Mouse (Mus musculus): ENCODE measurements around the gene Hexim2.

The Hexim2 gene

DNA sequence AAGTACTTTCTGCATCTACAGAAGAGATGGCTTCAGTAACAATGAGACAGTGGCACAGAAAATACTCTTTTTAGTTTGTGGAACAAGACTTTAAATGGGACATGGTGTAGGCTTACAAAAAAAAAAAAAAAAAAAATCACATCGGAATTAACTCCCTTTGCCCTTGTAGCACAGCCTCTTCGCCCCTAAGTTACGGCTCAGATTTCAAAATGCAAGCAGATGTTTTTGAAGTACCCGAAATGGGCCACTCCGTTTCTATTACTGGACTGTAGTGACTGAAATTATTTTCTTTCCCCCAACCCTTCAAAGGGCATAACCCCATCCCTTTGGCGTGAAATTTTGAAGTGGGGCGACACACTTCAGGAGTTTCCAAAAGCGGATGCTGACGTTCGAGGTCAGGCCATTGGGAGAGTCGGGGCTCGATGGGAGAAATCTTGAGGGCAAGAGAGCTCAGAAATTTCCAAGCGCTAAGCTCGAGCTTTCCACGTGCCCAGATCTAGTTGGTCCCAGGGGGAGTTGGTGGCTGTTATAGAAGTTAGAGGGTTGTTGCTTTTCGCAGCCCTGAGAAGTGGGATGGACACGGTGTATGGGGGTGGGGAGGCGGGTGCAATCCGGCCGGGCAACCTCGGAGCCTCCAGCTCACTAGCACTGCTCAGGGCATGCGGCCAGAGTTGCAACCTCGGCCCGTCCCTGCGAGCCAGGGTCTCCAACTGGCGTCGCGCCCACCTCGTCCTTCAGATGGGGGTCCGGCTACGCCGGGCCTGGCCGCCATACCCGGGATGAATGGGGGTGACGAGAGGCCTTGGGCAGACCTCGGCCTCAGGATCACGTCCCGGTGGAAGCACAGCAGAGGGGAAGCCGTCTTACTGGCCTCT is at the start of gene Hexim2:
Gene Hexim2, plus strand, starts transcription at position 729 of the 875 bp plus-strand sequence.
- DNase-seq (ENCODE audit: extremely low spot score, low read depth, low spot score), result no peak

DNA sequence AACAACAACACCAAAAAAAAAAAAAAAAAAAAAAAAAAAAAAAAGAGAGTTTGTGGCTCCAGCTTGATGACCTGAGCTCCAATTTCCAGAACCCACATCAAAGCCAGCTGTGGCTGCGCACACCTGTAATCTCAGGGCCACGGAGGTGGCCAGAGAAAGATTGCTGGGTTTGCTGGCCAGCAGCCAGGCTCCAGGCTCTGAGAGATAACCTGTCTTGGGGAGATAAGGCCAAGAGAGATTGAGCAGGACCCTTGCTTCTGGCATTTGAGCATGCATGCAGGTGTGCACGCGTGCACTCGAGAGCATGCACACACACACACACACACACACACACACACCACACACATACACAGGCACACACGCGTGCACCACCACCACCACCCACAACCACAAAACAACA is 38.9 kb upstream of the Hexim2 start:
- no peak for DNase-seq (ENCODE audit: extremely low spot score, low read depth, low spot score)

DNA sequence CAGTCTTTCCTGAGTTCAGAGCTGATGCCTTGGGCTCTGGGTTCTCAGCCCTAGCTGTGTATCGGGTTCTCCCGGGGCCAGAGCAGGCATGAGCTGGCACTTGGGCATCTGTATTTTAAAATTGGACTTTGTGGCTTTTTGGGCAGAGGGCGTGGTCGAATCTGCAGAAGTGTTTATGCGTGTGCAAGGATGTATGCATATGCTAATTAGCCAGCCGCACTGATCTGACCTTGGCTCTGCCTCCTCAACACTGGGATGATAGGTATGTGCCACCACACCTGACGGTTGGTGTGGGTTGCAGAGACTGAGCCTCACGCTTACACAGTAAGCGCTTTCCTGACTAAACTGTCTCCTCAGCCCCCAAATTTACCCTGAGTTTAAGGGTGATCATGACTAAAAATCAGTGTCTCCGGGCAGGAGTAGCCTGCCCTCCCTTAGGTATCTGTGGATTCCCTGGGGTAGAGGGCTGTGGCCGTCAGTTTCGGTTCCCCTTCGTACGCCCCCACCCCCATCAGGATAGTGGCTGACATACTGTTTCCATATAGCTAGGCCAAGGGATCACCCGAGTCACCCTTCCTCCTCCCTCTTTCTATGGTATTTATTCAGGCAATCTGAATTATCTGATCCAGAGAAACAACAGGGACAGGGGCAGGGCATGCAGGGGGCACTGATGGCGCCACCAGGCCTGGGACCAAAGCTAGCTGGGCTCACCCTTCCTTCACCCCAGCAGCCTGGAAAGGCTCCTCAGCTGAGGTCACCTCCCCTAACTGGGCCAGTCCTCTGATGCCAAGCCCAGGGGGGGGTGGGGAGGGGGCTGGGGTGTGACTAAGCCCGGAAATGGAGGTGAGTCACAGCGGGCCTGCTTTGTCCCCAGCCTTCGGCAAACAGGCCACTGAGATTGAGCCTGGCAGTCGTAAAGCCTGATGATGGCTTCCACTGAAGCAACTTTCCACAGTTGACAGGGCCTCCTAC is 38.1 kb upstream of the Hexim2 start:
- no peak for DNase-seq (ENCODE audit: extremely low spot score, low read depth, low spot score)

DNA sequence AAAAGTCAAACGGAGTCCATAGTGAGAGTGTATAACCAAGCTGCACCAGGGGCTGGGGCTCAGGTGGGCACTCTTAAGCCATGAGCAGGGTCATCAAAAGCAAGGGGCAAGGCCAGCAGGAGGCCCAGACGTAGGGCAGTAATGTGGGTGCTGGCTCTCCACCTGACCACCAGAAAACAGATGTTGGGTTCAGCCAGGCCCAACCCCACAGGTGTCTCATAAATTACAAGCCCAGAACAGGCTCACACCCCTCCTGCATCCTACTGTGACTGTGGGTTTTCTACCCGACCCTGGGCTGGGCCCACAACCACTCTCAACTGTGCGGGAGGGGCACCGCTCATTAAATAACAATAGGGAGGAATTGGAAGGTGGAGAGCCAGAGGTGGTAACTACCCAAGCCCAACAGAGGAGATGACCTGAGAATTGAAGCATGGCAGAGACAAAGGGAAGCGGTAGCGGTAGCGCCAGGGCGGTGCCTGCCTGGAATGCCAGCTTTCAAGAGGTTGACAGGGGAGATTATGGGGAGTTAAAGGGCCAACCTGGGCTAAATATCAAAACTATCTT is 37.0 kb upstream of the Hexim2 start:
- no peak for DNase-seq (ENCODE audit: extremely low spot score, low read depth, low spot score)

DNA sequence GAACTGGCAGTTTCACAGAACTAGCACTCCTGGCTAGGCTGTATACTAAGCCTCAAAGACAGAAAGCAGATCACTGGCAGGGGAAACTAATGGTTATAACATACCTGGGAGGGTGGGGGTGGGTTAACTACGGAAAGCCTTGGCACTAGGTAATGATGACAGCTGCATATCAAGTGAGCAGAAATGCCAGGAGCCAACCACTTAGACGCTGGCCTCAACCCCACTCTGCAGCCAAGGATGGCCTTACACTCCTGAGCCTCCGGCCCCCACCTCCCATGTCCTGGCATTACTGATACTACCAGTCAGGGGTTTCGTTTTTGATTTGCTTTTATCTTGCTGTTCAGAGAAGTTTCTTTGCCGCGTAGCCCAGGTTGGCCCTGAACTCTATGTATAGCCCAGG is 36.4 kb upstream of the Hexim2 start:
- no peak for DNase-seq (ENCODE audit: extremely low spot score, low read depth, low spot score)

DNA sequence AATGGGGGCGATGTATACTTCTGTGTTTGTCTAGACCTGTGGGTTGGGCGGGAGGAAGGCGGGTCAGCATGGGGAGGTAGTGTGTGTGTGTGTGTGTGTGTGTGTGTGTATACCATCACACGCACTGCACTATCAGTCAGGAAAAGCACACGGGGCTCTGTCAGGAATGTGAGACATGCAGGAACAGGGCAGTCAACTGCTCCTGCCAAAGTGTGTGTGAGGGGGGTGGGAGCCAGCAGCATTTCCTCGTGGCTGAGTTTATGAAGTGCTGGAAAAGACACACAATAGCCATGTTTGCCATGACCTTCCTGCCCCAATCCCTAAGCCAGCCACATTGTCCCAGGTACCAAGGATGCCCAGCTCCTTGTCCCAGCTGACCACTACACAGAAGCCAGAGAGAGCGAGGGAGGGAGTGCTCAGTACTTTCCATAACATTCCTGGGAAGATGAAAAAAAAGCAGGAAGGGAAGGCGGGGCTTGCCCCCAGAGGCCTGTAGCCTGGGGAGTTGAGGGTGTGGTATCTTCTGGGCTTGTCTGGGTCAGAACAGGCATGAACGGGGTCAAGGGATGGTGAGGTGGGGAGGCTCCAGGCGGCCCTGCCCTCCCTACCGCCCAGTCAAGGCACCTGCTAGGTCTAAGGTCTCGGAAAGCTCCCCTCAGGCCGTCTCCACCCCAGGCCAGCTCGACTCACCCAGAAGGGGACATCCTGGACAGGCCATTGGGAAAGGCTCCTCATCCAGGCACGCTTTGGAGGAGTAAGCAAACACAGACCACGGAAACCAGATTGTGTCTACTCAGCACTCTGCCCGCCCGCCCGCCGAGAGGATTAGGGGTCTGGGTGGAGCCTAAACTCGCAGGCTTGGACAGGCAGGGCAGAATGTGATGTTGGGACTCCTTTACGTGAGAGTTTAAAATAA is 35.0 kb upstream of the Hexim2 start:
- DNase-seq (ENCODE audit: extremely low spot score, low read depth, low spot score), result no peak

DNA sequence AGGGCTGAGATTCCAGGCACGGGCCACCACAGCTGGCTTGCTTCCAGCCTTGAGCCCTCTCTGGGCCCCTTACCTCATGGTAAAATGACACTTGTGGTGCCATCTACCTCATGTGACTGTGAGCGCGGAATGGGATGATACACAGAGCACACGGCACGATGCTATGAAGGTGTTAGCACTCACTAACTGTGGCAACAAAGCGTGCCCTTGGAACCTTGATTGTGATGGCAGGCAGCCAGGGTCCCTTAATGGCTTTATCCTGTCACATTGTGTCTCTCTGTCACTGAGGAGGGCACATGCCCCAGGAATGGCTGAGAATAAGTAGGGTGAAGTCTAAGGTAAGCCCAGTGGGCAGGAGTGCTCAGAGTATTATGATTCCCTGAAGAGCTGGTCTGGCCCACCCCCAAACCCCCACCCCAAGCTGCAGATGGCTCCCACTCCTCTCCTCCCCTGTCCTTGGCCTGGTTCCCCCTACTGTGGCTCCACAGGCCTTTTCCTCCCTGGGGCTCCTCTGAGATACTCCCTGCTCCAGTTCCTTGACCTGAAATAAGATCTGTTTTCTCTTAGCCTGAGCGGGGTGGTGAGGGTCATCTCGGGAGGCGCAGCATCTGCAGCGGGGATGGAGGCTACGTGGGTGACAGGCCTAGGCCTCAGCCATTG is 33.6 kb upstream of the Hexim2 start:
- no peak for DNase-seq (ENCODE audit: extremely low spot score, low read depth, low spot score)

DNA sequence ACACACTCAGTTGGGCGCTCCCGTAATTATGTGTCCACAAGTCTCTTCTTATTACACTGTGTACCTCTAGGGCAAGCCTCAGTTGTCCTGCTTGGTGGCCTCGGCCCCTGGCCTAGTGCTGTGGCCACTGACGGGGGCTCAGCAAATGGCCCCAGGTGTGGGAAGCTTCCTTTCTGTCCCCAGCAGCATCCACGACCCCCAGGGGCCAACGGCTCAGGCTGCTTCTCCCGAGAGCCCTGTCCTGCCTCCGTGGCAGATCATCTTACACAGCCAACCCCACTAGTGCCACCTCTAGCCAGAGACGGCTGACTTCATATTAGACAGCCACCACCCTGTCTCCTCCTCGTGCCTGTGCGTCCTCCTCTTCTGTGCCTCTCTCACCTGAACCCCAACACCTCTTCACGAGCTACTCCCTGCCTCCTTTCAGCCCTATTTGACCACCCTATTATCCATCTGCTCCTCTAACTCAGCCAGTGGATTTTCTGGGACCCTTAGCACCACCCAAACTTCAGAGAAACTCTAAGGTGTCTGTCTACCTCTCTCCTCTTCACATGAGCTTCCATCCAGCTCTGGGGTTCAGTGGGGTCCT is 32.8 kb upstream of the Hexim2 start:
- DNase-seq (ENCODE audit: extremely low spot score, low read depth, low spot score), result no peak

DNA sequence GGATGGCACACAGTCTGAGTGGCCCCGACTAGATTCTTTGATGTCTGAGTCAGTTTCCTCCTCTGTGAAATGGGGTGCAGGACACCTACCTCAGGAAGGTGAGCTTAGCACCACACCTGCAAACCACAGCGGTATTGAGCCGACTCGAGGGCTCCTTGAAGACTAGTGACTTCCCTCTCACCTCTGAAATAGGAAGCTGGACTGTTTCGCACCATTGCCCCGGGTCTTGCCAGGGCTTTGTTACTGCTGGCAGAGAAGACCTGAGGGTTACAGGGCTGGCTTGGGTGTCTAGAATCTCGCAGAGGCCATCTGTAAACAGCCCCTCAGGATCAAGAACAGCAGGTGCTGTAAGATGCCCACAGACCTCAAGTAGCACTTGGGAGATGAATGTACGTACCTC is 31.9 kb upstream of the Hexim2 start:
- no peak for DNase-seq (ENCODE audit: extremely low spot score, low read depth, low spot score)

DNA sequence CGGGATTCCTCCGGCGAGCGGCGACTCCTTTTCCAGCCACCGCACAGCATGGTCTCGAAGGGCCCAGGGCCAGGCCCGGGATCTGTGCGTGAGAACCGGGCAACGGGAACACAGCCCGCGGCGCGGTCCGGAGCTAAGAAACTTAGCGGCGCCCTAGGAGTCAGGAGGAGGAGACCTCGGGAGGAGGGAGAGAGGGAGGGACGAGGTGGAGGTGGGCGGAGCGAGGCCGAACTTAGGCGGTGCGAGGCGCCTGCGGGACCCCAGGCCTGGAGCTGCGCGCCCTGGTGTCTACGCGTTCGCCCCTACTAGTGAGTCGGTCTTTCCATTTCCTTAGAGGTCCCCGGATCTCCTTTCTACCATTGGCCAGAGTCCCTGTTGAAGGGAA is 30.8 kb upstream of the Hexim2 start, which contains the start of the genes Plcd3 and Acbd4:
Gene Plcd3, minus strand, starts transcription at position 178 of the 385 bp plus-strand sequence.
Gene Acbd4, plus strand, starts transcription at position 202 of the 385 bp plus-strand sequence.
- no peak for DNase-seq (ENCODE audit: extremely low spot score, low read depth, low spot score)

DNA sequence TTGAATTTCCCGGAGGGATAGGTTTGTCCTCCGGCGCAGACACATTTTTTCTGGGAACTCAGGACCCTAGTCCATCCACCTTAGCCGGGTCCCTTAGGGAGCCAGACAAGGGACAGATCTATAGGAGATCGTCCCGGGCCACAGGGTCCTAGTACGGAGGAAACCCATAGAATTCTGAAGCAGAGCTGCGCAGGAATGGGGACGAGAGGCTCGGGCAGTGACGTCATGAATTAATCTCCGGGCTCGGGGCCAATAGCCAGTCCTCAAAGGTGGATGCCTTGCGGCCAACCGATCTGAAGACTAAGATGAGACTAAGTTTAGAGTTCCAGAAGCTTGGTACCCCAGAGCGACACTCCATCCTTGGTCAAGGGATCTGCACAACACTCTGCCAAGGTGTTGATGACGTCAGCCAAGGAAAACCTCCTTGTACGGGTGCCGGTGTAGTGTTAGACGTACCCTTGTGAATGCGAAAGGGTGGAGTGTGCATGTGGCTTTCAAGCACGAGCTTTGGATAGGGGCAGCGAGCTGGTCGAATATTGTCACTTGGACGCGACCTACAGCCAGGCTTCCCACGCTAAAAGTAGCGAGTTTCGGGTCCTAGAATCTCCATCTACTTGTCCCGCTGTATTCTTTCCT is 30.2 kb upstream of the Hexim2 start:
- DNase-seq (ENCODE audit: extremely low spot score, low read depth, low spot score), result no peak

DNA sequence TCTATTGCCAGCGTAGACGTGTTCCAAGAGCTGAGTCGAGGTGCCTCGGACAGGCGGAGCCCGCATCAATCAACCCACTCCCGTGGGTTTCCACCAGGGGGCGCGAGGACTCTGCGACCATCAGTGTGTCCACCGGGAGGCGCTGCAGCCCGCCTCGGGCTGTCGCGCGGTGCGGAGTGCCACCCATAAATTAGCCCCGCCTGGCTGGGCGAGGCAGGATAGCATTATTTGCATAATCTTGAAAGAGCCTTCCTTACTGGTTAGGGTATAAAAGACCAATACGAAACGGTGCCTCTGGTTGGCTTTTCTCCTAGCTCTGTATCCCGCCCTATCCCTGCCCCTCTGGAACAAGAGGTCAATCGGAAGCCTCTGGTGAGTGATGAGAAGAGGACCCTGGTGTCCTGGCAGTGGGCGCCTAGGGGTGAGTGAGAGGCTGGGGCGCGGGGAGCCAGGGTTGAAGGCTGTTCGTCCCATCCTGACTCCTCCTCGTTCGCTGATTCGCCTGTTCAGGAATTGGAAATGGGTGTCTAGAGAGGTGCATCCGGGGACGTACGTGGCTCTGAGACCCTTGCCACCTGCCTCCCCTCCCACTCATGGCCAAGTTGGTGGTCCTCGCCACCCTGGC is 29.4 kb upstream of the Hexim2 start:
- DNase-seq (ENCODE audit: extremely low spot score, low read depth, low spot score), result peak; percentile 90

DNA sequence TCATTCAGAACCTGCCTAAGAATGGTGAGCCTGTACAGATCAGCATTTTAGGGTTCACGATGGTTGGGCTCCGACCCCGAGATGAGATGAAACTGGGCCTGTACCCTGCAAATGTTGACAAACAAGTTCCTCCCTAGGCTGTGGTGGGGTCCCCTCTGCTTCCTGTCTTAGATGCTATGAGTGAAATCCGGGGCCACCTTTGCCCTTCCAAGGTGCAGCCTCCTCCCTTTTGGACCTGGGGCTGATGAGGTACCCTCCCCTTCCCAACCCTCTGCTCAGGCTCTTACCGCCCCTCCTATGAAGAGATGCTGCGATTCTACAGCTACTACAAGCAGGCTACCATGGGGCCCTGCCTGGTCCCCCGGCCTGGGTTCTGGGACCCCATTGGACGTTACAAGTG is 28.6 kb upstream of the Hexim2 start:
- no peak for DNase-seq (ENCODE audit: extremely low spot score, low read depth, low spot score)

DNA sequence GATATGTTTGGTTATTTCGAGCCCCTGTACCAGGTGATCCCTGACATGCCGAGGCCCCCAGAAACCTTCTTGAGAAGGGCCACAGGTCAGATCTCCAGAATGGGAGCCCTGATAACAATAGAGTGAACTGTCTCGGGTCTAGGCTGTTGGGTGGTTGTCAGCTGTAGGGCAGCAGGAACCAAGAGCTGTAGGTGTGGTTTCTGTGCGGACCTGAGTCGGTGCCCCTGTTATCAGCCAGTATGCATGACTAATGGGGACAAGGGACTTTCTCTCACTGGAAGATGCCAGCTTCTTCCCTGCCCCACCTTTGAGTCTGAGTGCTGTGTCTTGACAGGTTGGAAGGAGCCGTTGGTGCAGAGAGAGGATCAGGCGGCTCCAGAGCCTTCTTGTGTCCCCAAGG is 27.8 kb upstream of the Hexim2 start:
- DNase-seq (ENCODE audit: extremely low spot score, low read depth, low spot score), result no peak

DNA sequence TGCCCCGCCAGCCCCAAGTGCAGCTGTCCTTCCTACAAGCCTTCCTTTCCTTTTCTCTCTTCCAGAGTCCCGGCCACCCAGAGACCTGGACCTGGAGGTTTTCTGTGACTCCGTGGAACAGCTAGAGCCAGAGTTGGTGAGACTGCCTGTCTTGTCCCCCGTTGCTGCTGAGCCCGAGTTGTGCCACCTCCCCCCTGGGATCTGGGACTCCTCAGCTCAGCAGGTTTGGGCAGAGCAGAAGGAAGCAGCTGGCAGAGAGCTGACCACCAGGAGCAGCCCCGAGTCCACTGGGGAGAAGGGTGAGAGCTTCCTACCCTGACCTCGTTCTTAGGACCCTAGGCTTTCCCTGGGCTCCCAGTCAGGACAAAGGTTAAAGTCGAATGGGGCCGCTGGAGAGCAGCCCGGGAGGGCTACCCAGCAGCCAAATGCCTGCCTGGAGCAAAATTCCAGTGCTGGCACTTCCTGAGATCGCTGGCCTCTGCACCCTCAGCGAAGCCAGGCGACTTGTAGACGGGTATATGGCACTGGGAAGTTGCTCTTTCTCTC is 27.0 kb upstream of the Hexim2 start:
- no peak for DNase-seq (ENCODE audit: extremely low spot score, low read depth, low spot score)

DNA sequence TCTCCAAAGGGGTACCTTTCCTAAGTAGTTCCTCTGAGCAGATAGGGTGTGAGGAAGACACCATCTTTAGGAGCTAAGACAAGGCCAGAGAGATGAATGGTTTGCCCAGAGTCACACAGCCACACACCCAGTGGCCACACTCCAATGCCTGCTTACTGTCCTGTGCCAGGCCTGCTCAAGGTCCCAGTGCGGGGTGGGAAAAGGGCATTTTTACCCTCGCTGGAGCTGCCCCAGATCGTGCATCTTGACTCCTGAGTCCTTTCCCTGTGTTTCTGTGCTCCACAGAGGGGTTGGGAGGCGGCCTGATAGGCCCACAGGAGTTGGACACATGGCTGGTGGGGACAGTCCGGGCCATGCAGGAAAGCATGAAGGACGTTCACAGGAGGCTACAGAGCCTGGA is 26.4 kb upstream of the Hexim2 start:
- DNase-seq (ENCODE audit: extremely low spot score, low read depth, low spot score), result no peak

DNA sequence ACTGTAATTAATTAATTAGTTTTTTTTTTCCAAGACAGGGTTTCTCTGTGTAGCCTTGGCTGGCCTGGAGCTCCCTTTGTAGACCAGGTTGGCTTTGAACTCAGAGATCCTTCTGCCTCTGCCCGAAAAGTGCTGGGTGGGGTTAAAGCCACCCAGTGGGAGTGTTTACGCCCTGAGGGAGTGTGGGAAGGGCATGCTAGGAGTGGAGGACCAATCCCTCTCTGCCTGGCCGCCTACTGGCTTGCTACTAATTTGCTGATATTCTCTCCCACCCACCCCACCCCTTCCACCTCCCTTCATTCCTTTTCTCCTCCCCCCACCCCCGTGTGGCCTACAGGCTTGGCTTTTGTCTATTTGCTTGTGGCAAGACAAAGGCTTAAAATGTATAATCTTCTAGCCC is 25.8 kb upstream of the Hexim2 start:
- no peak for DNase-seq (ENCODE audit: extremely low spot score, low read depth, low spot score)

DNA sequence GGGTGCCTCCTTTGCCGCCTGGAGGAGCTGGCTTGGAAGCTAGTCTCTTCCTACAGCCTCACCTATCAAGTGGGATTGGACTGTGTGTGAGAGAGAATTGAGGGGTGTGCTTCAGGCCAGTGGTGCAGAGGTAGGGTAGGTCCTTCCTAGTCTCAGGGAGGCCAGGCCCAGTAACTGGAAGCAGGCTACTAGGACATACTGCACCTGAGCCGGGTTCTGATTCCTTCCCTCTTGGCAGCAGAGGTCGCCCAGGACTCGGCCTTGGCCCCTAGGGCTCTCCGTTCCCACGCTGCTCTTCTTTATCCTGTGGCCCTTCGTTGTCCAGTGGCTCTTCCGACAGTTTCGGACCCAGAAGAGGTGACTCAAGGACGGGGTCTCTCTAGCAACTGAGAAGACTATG is 20.9 kb upstream of the Hexim2 start:
- DNase-seq (ENCODE audit: extremely low spot score, low read depth, low spot score), result no peak

Measured in hindlimb bud, embryonic 11.5 days (tissue).